Mouse (Mus musculus) liver, postnatal 0 days (tissue): Measurements from ENCODE around the gene Rspo1. TPM values are rescaled to one million over a fixed set of nuclear protein-coding genes. Genes with fewer than 3 reads are reported as not detected.

ENCODE experiments used
- ATAC-seq: fragments of 200-750 bp; cut with Nextera tagmentation; 2 replicates; pipeline ENCODE4 v1.8.0; 2017; ENCODE audit warnings: mild to moderate bottlenecking, moderate library complexity
- DNase-seq: peaks from one replicate; pipeline ENCODE4 v3.0.0-alpha.2; 2016
- H3K27ac ChIP-seq: fragments of 300-500 bp; sonication (generic); 2 replicates; pipeline ENCODE4 v1.5.1; 2014; ENCODE audit warnings: antibody characterized with exemption, moderate library complexity, mild to moderate bottlenecking, low read depth
- H3K27me3 ChIP-seq: fragments of 300-500 bp; sonication (generic); 2 replicates; pipeline ENCODE4 v1.6.1; 2014; ENCODE audit warnings: low read length, control low read depth, mixed read lengths; ENCODE audit not compliant: insufficient read depth
- H3K36me3 ChIP-seq: fragments of 300-500 bp; sonication (generic); replicated peaks from 2 replicates; pipeline ENCODE4 v1.6.1; 2014; ENCODE audit warnings: mild to moderate bottlenecking, control low read depth, low read length, moderate library complexity, mixed read lengths; ENCODE audit not compliant: insufficient read depth
- H3K4me1 ChIP-seq: fragments of 300-500 bp; sonication (generic); 2 replicates; pipeline ENCODE4 v1.6.1; 2014; ENCODE audit warnings: antibody characterized with exemption, mild to moderate bottlenecking, control low read depth; ENCODE audit not compliant: insufficient read depth
- H3K4me2 ChIP-seq: fragments of 300-500 bp; sonication (generic); 2 replicates; pipeline ENCODE4 v1.6.1; 2014; ENCODE audit warnings: low read depth, mild to moderate bottlenecking, low read length, moderate library complexity, mixed read lengths
- H3K4me3 ChIP-seq: fragments of 300-500 bp; sonication (generic); 2 replicates; pipeline ENCODE4 v1.5.1; 2014; ENCODE audit warnings: low read depth, low read length
- H3K9ac ChIP-seq: fragments of 300-500 bp; sonication (generic); replicated peaks from 2 replicates; pipeline ENCODE4 v1.6.1; 2014; ENCODE audit warnings: mild to moderate bottlenecking, moderate library complexity
- H3K9me3 ChIP-seq: fragments of 300-500 bp; sonication (generic); 2 replicates; pipeline ENCODE4 v1.6.1; 2016; ENCODE audit warnings: mild to moderate bottlenecking, control low read depth, low read length, mixed read lengths
- CTCF ChIP-seq: sonication (generic); IDR thresholded peaks from 2 replicates; pipeline ENCODE4 v1.5.1; 2016; ENCODE audit warnings: antibody characterized with exemption, low read depth
- EP300 ChIP-seq: IDR thresholded peaks from 2 replicates; pipeline ENCODE4 v1.6.1; 2016; ENCODE audit warnings: antibody characterized with exemption, low read depth, mild to moderate bottlenecking
- WGBS: fragments of 180-500 bp; shearing (Covaris S2); extraction: QIAGEN DNeasy Blood & Tissue Kit; methylation state at CpG from one replicate; pipeline ENCODE4 v1.1.7; 2014; ENCODE audit not compliant: insufficient replicate concordance; 5-methylcytosine and 5-hydroxymethylcytosine counted together
- polyA plus RNA-seq: library from polyadenylated mRNA; unstranded; fragments of >200 nt; fragmentation: Nextera tagmentation; extraction: Ambion mirVana; gene quantifications from 2 replicates; pipeline ENCODE4 v1.2.1, GENCODE M21; 2015

Gene Rspo1
- polyA plus RNA-seq, 1 experiment from 2014 or later, result 0.41 TPM

DNA sequence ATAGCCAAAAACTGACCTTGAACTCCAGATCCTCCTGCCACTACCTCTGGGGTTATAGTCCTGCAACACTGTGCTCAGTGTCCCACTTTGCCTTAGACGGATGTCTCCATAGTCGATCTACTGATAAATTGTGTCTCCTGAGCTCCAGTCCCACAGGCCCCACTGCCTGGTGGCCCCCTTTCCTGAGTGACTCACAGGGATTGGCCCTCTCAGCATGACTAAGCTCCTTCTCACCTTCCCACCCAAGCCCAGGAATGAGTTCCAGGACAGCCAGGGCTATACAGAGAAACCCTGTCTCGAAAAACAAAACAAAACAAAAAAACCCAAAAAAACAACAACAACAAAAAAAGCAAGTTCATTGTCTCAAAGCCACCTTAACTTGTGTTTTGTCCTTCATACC is 13.3 kb downstream of the Rspo1 start:
- no peak for ATAC-seq
- H3K27ac ChIP-seq, result no peak overlapping the region
- no peaks in the 10 kb centered on the region for H3K9me3 ChIP-seq
- DNase-seq, result no peak
- H3K4me2 ChIP-seq, result no peak overlapping the region
- WGBS, result 75% methylated on average over 3 of the region's 3 CpGs
- H3K27me3 ChIP-seq, result no peaks in the 10 kb centered on the region
- TF ChIP-seq CTCF (no peak), EP300 (no peak)
- H3K4me1 ChIP-seq, result peaks cover 7% of the 10 kb centered on the region
- H3K4me3 ChIP-seq, result no peak overlapping the region
- H3K36me3 ChIP-seq, result no peaks in the 10 kb centered on the region
- no peak overlapping the region for H3K9ac ChIP-seq

DNA sequence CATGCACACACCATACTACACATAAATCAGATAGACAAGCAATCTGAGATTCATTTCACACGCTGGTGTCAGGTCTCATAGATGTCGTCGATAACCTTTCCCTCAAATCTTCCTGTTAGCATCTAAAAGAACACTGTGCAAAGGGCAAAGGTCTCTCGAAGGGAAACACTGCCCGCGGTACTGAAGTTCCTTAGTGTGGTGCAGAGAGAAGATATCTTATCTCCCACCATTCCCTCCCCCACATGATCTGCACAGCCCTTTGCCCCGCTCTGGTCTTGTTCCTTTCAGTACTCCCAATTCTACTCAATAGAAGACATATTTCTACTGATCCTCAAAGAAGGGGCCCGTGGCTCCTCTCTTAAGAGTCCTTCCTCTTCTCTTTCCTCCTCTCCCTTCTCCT is 16.7 kb downstream of the Rspo1 start:
- no peaks in the 10 kb centered on the region for H3K9me3 ChIP-seq
- peaks cover 11% of the 10 kb centered on the region; the same call in 1 of the 2 replicates for H3K27me3 ChIP-seq
- 23% methylated on average over 8 of the region's 8 CpGs for WGBS
- TF ChIP-seq CTCF (no peak), EP300 (no peak)
- no peak overlapping the region for H3K4me3 ChIP-seq
- no peak overlapping the region for H3K9ac ChIP-seq
- H3K27ac ChIP-seq, result no peak overlapping the region
- peaks cover 3% of the 10 kb centered on the region for H3K4me1 ChIP-seq
- ATAC-seq, result no peak
- H3K4me2 ChIP-seq, result no peak overlapping the region
- no peak for DNase-seq
- no peaks in the 10 kb centered on the region for H3K36me3 ChIP-seq

GRCm38 (mm10) chr4:125004886-125005285 is 18.7 kb downstream of the Rspo1 start:
- no peak overlapping the region for H3K4me2 ChIP-seq
- ATAC-seq, result no peak
- peaks cover 11% of the 10 kb centered on the region; the same call in 1 of the 2 replicates for H3K27me3 ChIP-seq
- peaks cover 3% of the 10 kb centered on the region; the same call in 1 of the 2 replicates for H3K4me1 ChIP-seq
- no peak overlapping the region for H3K27ac ChIP-seq
- no peaks in the 10 kb centered on the region for H3K36me3 ChIP-seq
- no peak for DNase-seq
- no peak for TF ChIP-seq EP300
- no peak for TF ChIP-seq CTCF
- H3K9me3 ChIP-seq, result no peaks in the 10 kb centered on the region
- H3K9ac ChIP-seq, result no peak overlapping the region
- H3K4me3 ChIP-seq, result no peak overlapping the region
- 45% methylated on average over 12 of the region's 12 CpGs for WGBS

- H3K4me1 ChIP-seq, result peaks cover 3% of the 10 kb centered on the region; the same call in 1 of the 2 replicates
- H3K4me3 ChIP-seq, result no peak overlapping the region
- DNase-seq (no peak), ATAC-seq (no peak)
- H3K4me2 ChIP-seq, result no peak overlapping the region
- no peak overlapping the region for H3K27ac ChIP-seq
- peaks cover 11% of the 10 kb centered on the region; the same call in 1 of the 2 replicates for H3K27me3 ChIP-seq
- TF ChIP-seq CTCF (no peak), EP300 (no peak)
- no peaks in the 10 kb centered on the region for H3K36me3 ChIP-seq
- 31% methylated on average over 15 of the region's 15 CpGs for WGBS
- no peak overlapping the region for H3K9ac ChIP-seq
- no peaks in the 10 kb centered on the region for H3K9me3 ChIP-seq
Measured at GRCm38 (mm10) chr4:125007460-125007859, 21.2 kb downstream of the Rspo1 start.

- no peak overlapping the region for H3K4me2 ChIP-seq
- WGBS, result 70% methylated on average over 6 of the region's 6 CpGs
- H3K36me3 ChIP-seq, result no peaks in the 10 kb centered on the region
- no peak for DNase-seq
- no peak overlapping the region for H3K27ac ChIP-seq
- no peak for TF ChIP-seq EP300
- TF ChIP-seq CTCF, result no peak
- H3K9ac ChIP-seq, result no peak overlapping the region
- no peaks in the 10 kb centered on the region for H3K4me1 ChIP-seq
- no peaks in the 10 kb centered on the region for H3K9me3 ChIP-seq
- H3K27me3 ChIP-seq, result peaks cover 11% of the 10 kb centered on the region; the same call in 1 of the 2 replicates
- no peak for ATAC-seq
- H3K4me3 ChIP-seq, result no peak overlapping the region
Measured at GRCm38 (mm10) chr4:125008220-125008619, 22.0 kb downstream of the Rspo1 start.

DNA sequence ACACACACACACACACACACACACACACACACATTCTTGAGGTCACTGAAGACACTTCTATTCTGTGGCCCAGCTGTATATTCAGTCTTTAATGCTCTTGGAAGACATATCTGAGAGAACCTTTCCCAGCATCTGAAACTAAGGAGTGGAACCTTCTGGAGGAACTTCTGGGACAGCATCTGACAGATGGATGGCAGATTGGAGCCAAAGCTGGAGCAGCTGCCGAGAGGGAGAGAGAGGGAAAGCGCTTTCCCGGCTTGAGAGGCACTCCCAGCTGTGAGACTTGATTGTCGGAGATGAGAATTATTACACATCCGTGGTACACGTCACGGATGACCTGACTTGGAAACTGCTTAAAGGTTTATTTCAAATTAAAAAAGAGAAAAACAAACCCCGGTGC is 22.5 kb downstream of the Rspo1 start:
- H3K27ac ChIP-seq, result no peak overlapping the region
- no peak overlapping the region for H3K9ac ChIP-seq
- no peak overlapping the region for H3K4me3 ChIP-seq
- peaks cover 11% of the 10 kb centered on the region; the same call in 1 of the 2 replicates for H3K27me3 ChIP-seq
- ATAC-seq (no peak), DNase-seq (no peak)
- WGBS, result 67% methylated on average over 8 of the region's 8 CpGs
- no peaks in the 10 kb centered on the region for H3K9me3 ChIP-seq
- no peaks in the 10 kb centered on the region for H3K36me3 ChIP-seq
- no peak overlapping the region for H3K4me2 ChIP-seq
- TF ChIP-seq CTCF (no peak), EP300 (no peak)
- no peaks in the 10 kb centered on the region for H3K4me1 ChIP-seq
